Mouse (Mus musculus) stomach, embryonic 16.5 days (tissue): ENCODE data around the gene Fmr1. TPM values are rescaled to one million over a fixed set of nuclear protein-coding genes. Genes with fewer than 3 reads are reported as not detected.

Experiments
- ATAC-seq: fragments of 200-750 bp; cut with Nextera tagmentation; 2 replicates; pipeline ENCODE4 v1.8.0; 2017; ENCODE audit warnings: moderate number of reproducible peaks, moderate TSS enrichment; ENCODE audit not compliant: insufficient read depth, low FRiP score
- H3K27ac ChIP-seq: fragments of 300-500 bp; sonication (generic); 2 replicates; pipeline ENCODE4 v1.5.1; 2014; ENCODE audit warnings: low read length
- H3K27me3 ChIP-seq: fragments of 300-500 bp; sonication (generic); 2 replicates; pipeline ENCODE4 v1.6.1; 2014; ENCODE audit warnings: low read length, control low read depth, mixed read lengths; ENCODE audit not compliant: control insufficient read depth, insufficient read depth
- H3K36me3 ChIP-seq: fragments of 300-500 bp; sonication (generic); 2 replicates; pipeline ENCODE4 v1.6.1; 2014; ENCODE audit warnings: low read length; ENCODE audit not compliant: control insufficient read depth, insufficient read depth
- H3K4me1 ChIP-seq: fragments of 300-500 bp; sonication (generic); 2 replicates; pipeline ENCODE4 v1.6.1; 2014; ENCODE audit warnings: low read length, control low read depth, mixed read lengths; ENCODE audit not compliant: control insufficient read depth, insufficient read depth
- H3K4me2 ChIP-seq: fragments of 300-500 bp; sonication (generic); 2 replicates; pipeline ENCODE4 v1.6.1; 2014; ENCODE audit warnings: low read depth, low read length, mixed read lengths
- H3K4me3 ChIP-seq: fragments of 300-500 bp; sonication (generic); replicated peaks from 2 replicates; pipeline ENCODE4 v1.5.1; 2014; ENCODE audit warnings: mild to moderate bottlenecking, low read length
- H3K9ac ChIP-seq: fragments of 300-500 bp; sonication (generic); 2 replicates; pipeline ENCODE4 v1.6.1; 2014; ENCODE audit warnings: low read length
- H3K9me3 ChIP-seq: fragments of 300-500 bp; sonication (generic); replicated peaks from 2 replicates; pipeline ENCODE4 v1.6.1; 2016; ENCODE audit warnings: low read length, control low read depth; ENCODE audit not compliant: control insufficient read depth
- WGBS: fragments of 180-500 bp; shearing (Covaris S2); extraction: QIAGEN DNeasy Blood & Tissue Kit; methylation state at CpG from one replicate; pipeline ENCODE4 v1.1.7; 2014; 5-methylcytosine and 5-hydroxymethylcytosine counted together
- polyA plus RNA-seq: library from polyadenylated mRNA; unstranded; fragments of >200 nt; fragmentation: Nextera tagmentation; extraction: Ambion mirVana; gene quantifications from 2 replicates; pipeline ENCODE4 v1.2.1, GENCODE M21; 2015

Gene Fmr1
- polyA plus RNA-seq, 1 experiment from 2014 or later = 52.4 TPM

DNA sequence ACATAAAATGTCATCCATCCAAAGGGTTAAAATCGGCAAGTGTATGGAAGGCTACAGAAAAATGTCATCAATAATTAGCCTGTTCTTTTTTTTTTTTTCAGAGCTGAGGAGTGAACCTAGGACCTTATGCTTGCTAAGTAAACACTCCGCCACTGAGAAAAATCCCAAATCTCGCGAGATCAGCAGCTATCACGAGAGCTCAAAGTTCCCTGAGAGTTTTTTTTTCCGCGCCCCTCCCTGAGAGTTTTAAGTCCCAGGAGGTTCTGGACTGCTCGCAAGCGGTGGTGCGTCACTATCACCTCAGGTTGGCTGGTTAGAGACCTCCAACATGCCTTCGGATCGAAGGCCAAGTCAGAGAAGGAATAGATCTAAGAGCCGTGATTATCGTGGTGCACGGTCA lies 83.3 kb downstream of the Fmr1 start, which contains the start of gene Fmr1nb:
Gene Fmr1nb, plus strand, starts transcription at position 234 of the 400 bp plus-strand sequence.
- no peaks in the 10 kb centered on the region for H3K36me3 ChIP-seq
- no peaks in the 10 kb centered on the region for H3K27me3 ChIP-seq
- ATAC-seq = no peak
- no peak within 1 kb of the TSS for H3K4me3 ChIP-seq
- H3K4me1 ChIP-seq = no peaks in the 10 kb centered on the region
- H3K9ac ChIP-seq = no peak within 1 kb of the TSS
- H3K9me3 ChIP-seq = no peaks in the 10 kb centered on the region
- H3K4me2 ChIP-seq = no peak within 1 kb of the TSS
- WGBS = 80% methylated on average over 15 of the region's 15 CpGs
- H3K27ac ChIP-seq = no peak within 1 kb of the TSS

Other genes starting within 250 kb of the Fmr1 start
- gene Fmr1nb, start 83.3 kb downstream of the Fmr1 start, polyA plus RNA-seq = 0.40 TPM in 1 of 2 replicates, not detected in the other
- gene Gm14698, start 142.6 kb downstream of the Fmr1 start, polyA plus RNA-seq = 3.2 and 3.8 TPM in 2 replicates
- gene Gm6812, start 214.5 kb downstream of the Fmr1 start, polyA plus RNA-seq = not detected in 2 replicates